Mouse (Mus musculus) limb, embryonic 13.5 days (tissue): ENCODE results near the gene Hamp2. TPM values are rescaled to one million over a fixed set of nuclear protein-coding genes. Genes with fewer than 3 reads are reported as not detected.

Experiments used
- ATAC-seq: fragments of 200-750 bp; cut with Nextera tagmentation; 2 replicates; pipeline ENCODE4 v1.8.0; 2017; ENCODE audit warnings: low read depth, moderate number of reproducible peaks, moderate TSS enrichment; ENCODE audit not compliant: low FRiP score
- H3K27ac ChIP-seq: fragments of 300-500 bp; sonication (generic); 2 replicates; pipeline ENCODE4 v1.5.1; 2015; ENCODE audit warnings: inconsistent platforms, mild to moderate bottlenecking, moderate library complexity
- H3K27me3 ChIP-seq: fragments of 300-500 bp; sonication (generic); 2 replicates; pipeline ENCODE4 v1.6.1; 2015; ENCODE audit warnings: mild to moderate bottlenecking, inconsistent platforms
- H3K36me3 ChIP-seq: fragments of 300-500 bp; sonication (generic); 2 replicates; pipeline ENCODE4 v1.6.1; 2015; ENCODE audit warnings: inconsistent platforms, mild to moderate bottlenecking, moderate library complexity
- H3K4me1 ChIP-seq: fragments of 300-500 bp; sonication (generic); 2 replicates; pipeline ENCODE4 v1.6.1; 2015; ENCODE audit warnings: inconsistent platforms
- H3K4me2 ChIP-seq: fragments of 300-500 bp; sonication (generic); replicated peaks from 2 replicates; pipeline ENCODE4 v1.6.1; 2015; ENCODE audit warnings: inconsistent platforms, mild to moderate bottlenecking, moderate library complexity
- H3K4me3 ChIP-seq: fragments of 300-500 bp; sonication (generic); 2 replicates; pipeline ENCODE4 v1.5.1; 2015; ENCODE audit warnings: moderate library complexity, mild to moderate bottlenecking, inconsistent platforms
- H3K9ac ChIP-seq: fragments of 300-500 bp; sonication (generic); 2 replicates; pipeline ENCODE4 v1.6.1; 2015; ENCODE audit warnings: mild to moderate bottlenecking, inconsistent platforms
- H3K9me3 ChIP-seq: fragments of 300-500 bp; sonication (generic); 2 replicates; pipeline ENCODE4 v1.6.1; 2016; ENCODE audit warnings: inconsistent platforms
- WGBS: fragments of 180-500 bp; shearing (Covaris S2); methylation state at CpG from one replicate; pipeline ENCODE4 v1.1.7; 2015; 5-methylcytosine and 5-hydroxymethylcytosine counted together
- polyA plus RNA-seq: library from polyadenylated mRNA; unstranded; fragments of >200 nt; fragmentation: Nextera tagmentation; extraction: Ambion mirVana; gene quantifications from 2 replicates; pipeline ENCODE4 v1.2.1, GENCODE M21; 2015

Hamp2 gene
- polyA plus RNA-seq, 1 experiment from 2014 or later, result not detected

- ATAC-seq, result no peak
- Histone ChIP-seq H3K27ac (no peak overlapping the region), H3K4me3 (no peak overlapping the region), H3K4me1 (no peaks in the 10 kb centered on the region), H3K4me2 (no peak overlapping the region), H3K9ac (no peak overlapping the region), H3K27me3 (no peaks in the 10 kb centered on the region), H3K36me3 (no peaks in the 10 kb centered on the region), H3K9me3 (no peaks in the 10 kb centered on the region)
- WGBS, result 79% methylated on average over 3 of the region's 3 CpGs
Measured at GRCm38 (mm10) chr7:30881367-30881766, 43.1 kb downstream of the Hamp2 start.

- ATAC-seq, result no peak
- WGBS, result 71% methylated on average over 7 of the region's 7 CpGs
Measured at GRCm38 (mm10) chr7:30880176-30880575, 44.3 kb downstream of the Hamp2 start, which contains the start of gene Cd22. Cd22 (minus strand) TSS chr7:30880342.

GRCm38 (mm10) chr7:30878950-30879349 is 45.5 kb downstream of the Hamp2 start:
- Histone ChIP-seq H3K27ac (no peak overlapping the region), H3K4me1 (no peaks in the 10 kb centered on the region), H3K9ac (no peak overlapping the region), H3K4me2 (no peak overlapping the region), H3K4me3 (no peak overlapping the region), H3K9me3 (no peaks in the 10 kb centered on the region), H3K36me3 (no peaks in the 10 kb centered on the region), H3K27me3 (0 out of 2 replicates have a peak, but pooled peaks cover under 1% of the 10 kb centered on the region)
- WGBS, result 78% methylated on average over 6 of the region's 6 CpGs
- no peak for ATAC-seq

More at GRCm38 (mm10) chr7:30880176-30880575, 44.3 kb downstream of the Hamp2 start, which contains the start of gene Cd22:
- Histone ChIP-seq H3K4me2 (no peak within 1 kb of the TSS), H3K27me3 (no peaks in the 10 kb centered on the region), H3K4me1 (no peaks in the 10 kb centered on the region), H3K9ac (no peak within 1 kb of the TSS), H3K27ac (no peak within 1 kb of the TSS), H3K9me3 (no peaks in the 10 kb centered on the region), H3K36me3 (no peaks in the 10 kb centered on the region), H3K4me3 (no peak within 1 kb of the TSS)

- H3K27ac ChIP-seq, result no peak overlapping the region
- H3K4me2 ChIP-seq, result peak overlapping the region; percentile 46
- no peak for ATAC-seq
- H3K4me1 ChIP-seq, result no peaks in the 10 kb centered on the region
- no peaks in the 10 kb centered on the region for H3K9me3 ChIP-seq
- no peak overlapping the region for H3K9ac ChIP-seq
- H3K27me3 ChIP-seq, result peaks cover 16% of the 10 kb centered on the region; the same call in 1 of the 2 replicates
- H3K4me3 ChIP-seq, result no peak overlapping the region
- H3K36me3 ChIP-seq, result no peaks in the 10 kb centered on the region
- 17% methylated on average over 15 of the region's 15 CpGs for WGBS
Measured at GRCm38 (mm10) chr7:30873083-30873482, 51.4 kb downstream of the Hamp2 start.

Other genes starting within 250 kb of the Hamp2 start
- gene 2200002J24Rik, start 225.8 kb downstream of the Hamp2 start, polyA plus RNA-seq, result not detected in 2 replicates
- gene Atp4a, start 212.5 kb downstream of the Hamp2 start, polyA plus RNA-seq, result 0.09 and 0.40 TPM in 2 replicates
- gene Tmem147, start 195.1 kb downstream of the Hamp2 start, polyA plus RNA-seq, result 187 and 189 TPM in 2 replicates
- gene Gapdhs, start 181.0 kb downstream of the Hamp2 start, polyA plus RNA-seq, result 0.51 and 0.71 TPM in 2 replicates
- gene Sbsn, start 173.2 kb downstream of the Hamp2 start, polyA plus RNA-seq, result 1.6 and 2.2 TPM in 2 replicates
- 7.3 and 11.9 TPM in 2 replicates for gene Dmkn, start 160.9 kb downstream of the Hamp2 start, polyA plus RNA-seq
- gene Krtdap, start 136.8 kb downstream of the Hamp2 start, polyA plus RNA-seq, result 51.5 and 65.4 TPM in 2 replicates
- gene Ffar2, start 100.9 kb downstream of the Hamp2 start, polyA plus RNA-seq, result not detected in 2 replicates
- gene Ffar3, start 68.5 kb downstream of the Hamp2 start, polyA plus RNA-seq, result not detected in 2 replicates
- gene Ffar1, start 63.1 kb downstream of the Hamp2 start, polyA plus RNA-seq, result not detected in 2 replicates
- 0.09 and 0.32 TPM in 2 replicates for gene Cd22, start 44.3 kb downstream of the Hamp2 start, polyA plus RNA-seq
- 0.38 and 0.42 TPM in 2 replicates for gene Mag, start 9.8 kb downstream of the Hamp2 start, polyA plus RNA-seq
- not detected in 2 replicates for gene Hamp, start 19.4 kb upstream of the Hamp2 start, polyA plus RNA-seq
- 27.9 and 28.7 TPM in 2 replicates for gene Usf2, start 32.1 kb upstream of the Hamp2 start, polyA plus RNA-seq
- gene Lsr, start 48.8 kb upstream of the Hamp2 start, polyA plus RNA-seq, result 25.4 and 25.9 TPM in 2 replicates
- gene Fam187b, start 49.1 kb upstream of the Hamp2 start, polyA plus RNA-seq, result 0.70 and 0.78 TPM in 2 replicates
- gene Fxyd5, start 117.8 kb upstream of the Hamp2 start, polyA plus RNA-seq, result 17.1 and 18.3 TPM in 2 replicates
- gene Fxyd7, start 126.8 kb upstream of the Hamp2 start, polyA plus RNA-seq, result 20.0 and 21.3 TPM in 2 replicates
- 61.7 and 71.2 TPM in 2 replicates for gene Fxyd1, start 132.5 kb upstream of the Hamp2 start, polyA plus RNA-seq
- 0.59 and 0.67 TPM in 2 replicates for gene Lgi4, start 134.7 kb upstream of the Hamp2 start, polyA plus RNA-seq
- 32.9 and 34.8 TPM in 2 replicates for gene Fxyd3, start 152.0 kb upstream of the Hamp2 start, polyA plus RNA-seq
- 3.0 and 3.2 TPM in 2 replicates for gene Hpn, start 190.6 kb upstream of the Hamp2 start, polyA plus RNA-seq
- 4.1 and 4.5 TPM in 2 replicates for gene Scn1b, start 202.3 kb upstream of the Hamp2 start, polyA plus RNA-seq
- gene Gramd1a, start 231.2 kb upstream of the Hamp2 start, polyA plus RNA-seq, result 79.8 and 83.2 TPM in 2 replicates